Mouse (Mus musculus): ENCODE data around the gene Ripply1. TPM values are rescaled to one million over a fixed set of nuclear protein-coding genes. Genes with fewer than 3 reads are reported as not detected.
"Not testable (repeated sequence)": the region's sequence is repeated elsewhere in the genome, so short reads cannot be mapped to it uniquely, and the experiment has no call there.

The Ripply1 gene
- polyA plus RNA-seq, 1 experiment from 2014 or later: not detected

DNA sequence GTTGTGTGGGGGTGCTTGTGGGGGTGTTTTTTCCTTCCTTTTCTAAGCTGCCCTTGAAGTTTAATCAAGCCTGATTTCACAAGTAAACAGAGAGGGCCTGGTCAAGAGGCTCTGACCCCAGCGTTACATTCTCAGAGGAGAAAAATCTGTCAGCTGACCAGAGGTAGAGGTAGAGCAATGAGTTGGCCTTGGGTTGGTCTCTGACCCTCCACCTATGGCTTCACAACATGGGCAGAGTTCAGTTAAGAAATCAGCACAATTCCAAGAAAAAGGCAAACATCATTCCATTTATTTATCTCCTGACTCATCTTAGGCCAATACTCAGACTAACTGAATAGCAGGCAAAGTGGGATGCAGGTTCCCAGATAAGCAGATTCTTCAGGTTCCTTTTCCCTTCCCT, 3.3 kb downstream of the Ripply1 start:
- Histone ChIP-seq H3K27ac (replicated peaks in 1 of 2; ENCODE audit: control insufficient read depth in 1 of 2, insufficient read depth in 1 of 2, low read depth in 2 of 2, low read length in 2 of 2) (no peak overlapping the region), H3K4me3 (ENCODE audit: control insufficient read depth in 1 of 2, insufficient read depth in 1 of 2, low read depth in 1 of 2, low read length in 2 of 2) (no peak overlapping the region), H3K36me3 (ENCODE audit: control insufficient read depth, insufficient read depth, low read length) (no peaks in the 10 kb centered on the region), H3K9ac (ENCODE audit: low read length) (no peak overlapping the region), H3K4me1 (ENCODE audit: control insufficient read depth in 2 of 2, insufficient read depth in 2 of 2, low read length in 2 of 2) (peaks cover 0 to 13% of the 10 kb centered on the region in 2 experiments; a peak in 2 of 4 replicates), H3K4me2 (ENCODE audit: low read length) (no peak overlapping the region), H3K9me3 (ENCODE audit: control insufficient read depth, low read length) (no peaks in the 10 kb centered on the region), H3K27me3 (ENCODE audit: control insufficient read depth, insufficient read depth, low read length) (no peaks in the 10 kb centered on the region)
- ATAC-seq (ENCODE audit: insufficient number of reproducible peaks, insufficient read depth, low FRiP score, low read depth): no peak
- 83% methylated on average over 1 of the region's 1 CpGs for WGBS

DNA sequence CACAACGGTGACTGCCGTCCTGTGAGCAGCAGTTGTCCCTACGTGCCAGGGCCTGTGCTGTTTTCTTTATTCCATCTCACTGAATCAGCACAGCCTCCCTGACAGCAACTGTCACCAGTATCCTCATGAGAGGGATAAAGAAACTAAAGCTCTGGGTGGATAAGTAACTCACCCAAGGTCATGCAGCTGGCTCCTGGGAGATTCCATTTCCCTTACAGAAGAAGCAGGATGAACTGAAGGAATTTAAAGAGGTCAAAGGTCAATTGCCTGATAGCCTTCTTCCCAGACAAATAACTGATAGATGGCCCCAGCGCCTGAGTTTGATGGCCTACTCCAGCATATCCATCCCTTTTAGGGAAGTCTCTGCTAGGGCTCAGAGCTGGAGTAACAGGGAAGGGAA, 4.8 kb downstream of the Ripply1 start:
- Histone ChIP-seq H3K36me3 (ENCODE audit: control insufficient read depth, insufficient read depth, low read length) (no peaks in the 10 kb centered on the region), H3K4me3 (ENCODE audit: control insufficient read depth in 1 of 2, insufficient read depth in 1 of 2, low read depth in 1 of 2, low read length in 2 of 2) (no peak overlapping the region), H3K4me1 (ENCODE audit: control insufficient read depth in 2 of 2, insufficient read depth in 2 of 2, low read length in 2 of 2) (peaks cover 0 to 10% of the 10 kb centered on the region in 2 experiments; a peak in 2 of 4 replicates), H3K27me3 (ENCODE audit: control insufficient read depth, insufficient read depth, low read length) (no peaks in the 10 kb centered on the region), H3K9ac (ENCODE audit: low read length) (no peak overlapping the region), H3K4me2 (ENCODE audit: low read length) (no peak overlapping the region), H3K9me3 (ENCODE audit: control insufficient read depth, low read length) (no peaks in the 10 kb centered on the region), H3K27ac (replicated peaks in 1 of 2; ENCODE audit: control insufficient read depth in 1 of 2, insufficient read depth in 1 of 2, low read depth in 2 of 2, low read length in 2 of 2) (no peak overlapping the region)
- 50% methylated on average over 4 of the region's 4 CpGs for WGBS
- ATAC-seq (ENCODE audit: insufficient number of reproducible peaks, insufficient read depth, low FRiP score, low read depth): no peak

DNA sequence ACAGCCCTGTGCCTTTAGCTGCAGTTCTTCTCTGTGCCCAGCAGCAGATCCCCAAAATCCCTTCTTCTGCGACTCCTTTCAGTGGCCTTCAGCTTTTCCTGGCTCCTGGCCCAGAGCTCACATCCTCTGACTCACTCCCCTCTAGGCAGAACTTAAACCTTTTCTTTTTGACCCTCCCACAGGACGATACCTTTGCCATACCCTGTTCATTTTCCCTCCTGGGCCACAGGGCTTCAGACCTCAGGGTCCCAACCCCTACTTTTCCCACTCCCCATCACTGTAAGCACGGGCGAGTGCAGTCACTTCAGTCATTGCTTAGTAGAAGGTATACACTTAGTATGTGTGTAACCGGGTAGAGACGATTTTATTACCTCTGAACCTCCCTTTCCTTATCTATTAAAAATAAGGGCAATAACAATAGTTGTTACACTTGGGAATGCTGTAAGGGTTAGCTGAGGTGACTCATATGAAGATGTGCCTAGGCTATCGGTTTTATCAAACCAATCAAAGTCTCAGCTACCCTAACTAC, 7.0 kb downstream of the Ripply1 start:
- Histone ChIP-seq H3K9ac (ENCODE audit: low read length) (no peak overlapping the region), H3K27ac (replicated peaks in 1 of 2; ENCODE audit: control insufficient read depth in 1 of 2, insufficient read depth in 1 of 2, low read depth in 2 of 2, low read length in 2 of 2) (no peak overlapping the region), H3K9me3 (ENCODE audit: control insufficient read depth, low read length) (no peaks in the 10 kb centered on the region), H3K27me3 (ENCODE audit: control insufficient read depth, insufficient read depth, low read length) (no peaks in the 10 kb centered on the region), H3K4me2 (ENCODE audit: low read length) (peak overlapping the region; percentile 48), H3K4me1 (ENCODE audit: control insufficient read depth in 2 of 2, insufficient read depth in 2 of 2, low read length in 2 of 2) (peaks cover 0 to 4% of the 10 kb centered on the region in 2 experiments; a peak in 1 of 4 replicates), H3K36me3 (ENCODE audit: control insufficient read depth, insufficient read depth, low read length) (no peaks in the 10 kb centered on the region), H3K4me3 (ENCODE audit: control insufficient read depth in 1 of 2, insufficient read depth in 1 of 2, low read depth in 1 of 2, low read length in 2 of 2) (no peak overlapping the region)
- 67% methylated on average over 7 of the region's 7 CpGs for WGBS
- no peak for ATAC-seq (ENCODE audit: insufficient number of reproducible peaks, insufficient read depth, low FRiP score, low read depth)

DNA sequence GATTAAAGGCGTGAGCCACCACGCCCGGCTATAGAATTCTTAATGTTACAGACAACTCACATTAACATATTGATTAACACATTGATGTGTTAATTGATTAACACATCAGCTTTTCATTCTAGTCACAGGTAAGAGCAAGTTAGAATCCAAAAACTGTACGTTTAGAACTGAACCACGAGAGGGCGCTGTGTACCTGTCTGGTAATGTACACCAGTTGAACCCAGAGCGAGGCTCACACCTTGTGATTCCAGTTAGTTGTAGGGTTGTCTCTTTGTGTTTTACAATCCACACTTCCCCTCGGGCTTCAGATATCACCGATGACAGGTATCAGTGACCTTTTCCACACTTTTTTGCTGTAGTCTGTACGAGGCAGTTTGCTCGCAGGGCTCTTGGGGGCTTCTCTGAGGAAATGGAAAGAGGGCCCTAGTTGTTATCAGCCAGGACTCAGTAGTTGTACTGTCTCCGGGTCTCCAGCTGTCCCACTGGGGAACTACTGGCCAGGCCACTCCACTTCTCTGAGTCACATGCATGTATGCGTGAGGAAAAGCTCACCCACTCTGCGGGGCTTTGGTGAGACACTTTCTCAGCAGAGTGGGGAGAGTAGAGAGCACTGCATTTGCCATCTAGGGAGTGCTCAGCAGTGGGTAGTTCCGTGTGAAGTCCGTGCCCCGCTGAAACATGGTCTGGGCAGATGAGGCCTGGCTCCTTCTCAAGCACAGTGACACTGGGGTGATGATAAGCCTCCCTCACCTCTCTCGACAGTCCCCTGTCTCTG, 7.7 kb downstream of the Ripply1 start:
- Histone ChIP-seq H3K27me3 (ENCODE audit: control insufficient read depth, insufficient read depth, low read length) (no peaks in the 10 kb centered on the region), H3K4me2 (ENCODE audit: low read length) (peak overlapping the region; percentile 48), H3K9ac (ENCODE audit: low read length) (no peak overlapping the region), H3K27ac (replicated peaks in 1 of 2; ENCODE audit: control insufficient read depth in 1 of 2, insufficient read depth in 1 of 2, low read depth in 2 of 2, low read length in 2 of 2) (no peak overlapping the region), H3K4me1 (ENCODE audit: control insufficient read depth in 2 of 2, insufficient read depth in 2 of 2, low read length in 2 of 2) (peaks cover 0 to 4% of the 10 kb centered on the region in 2 experiments; a peak in 1 of 4 replicates), H3K4me3 (ENCODE audit: control insufficient read depth in 1 of 2, insufficient read depth in 1 of 2, low read depth in 1 of 2, low read length in 2 of 2) (peak overlapping the region in 1 of 2 experiments; percentile 0; a peak in 1 of 4 replicates), H3K9me3 (ENCODE audit: control insufficient read depth, low read length) (no peaks in the 10 kb centered on the region), H3K36me3 (ENCODE audit: control insufficient read depth, insufficient read depth, low read length) (no peaks in the 10 kb centered on the region)
- no peak for ATAC-seq (ENCODE audit: insufficient number of reproducible peaks, insufficient read depth, low FRiP score, low read depth)
- 24% methylated on average over 18 of the region's 18 CpGs for WGBS

DNA sequence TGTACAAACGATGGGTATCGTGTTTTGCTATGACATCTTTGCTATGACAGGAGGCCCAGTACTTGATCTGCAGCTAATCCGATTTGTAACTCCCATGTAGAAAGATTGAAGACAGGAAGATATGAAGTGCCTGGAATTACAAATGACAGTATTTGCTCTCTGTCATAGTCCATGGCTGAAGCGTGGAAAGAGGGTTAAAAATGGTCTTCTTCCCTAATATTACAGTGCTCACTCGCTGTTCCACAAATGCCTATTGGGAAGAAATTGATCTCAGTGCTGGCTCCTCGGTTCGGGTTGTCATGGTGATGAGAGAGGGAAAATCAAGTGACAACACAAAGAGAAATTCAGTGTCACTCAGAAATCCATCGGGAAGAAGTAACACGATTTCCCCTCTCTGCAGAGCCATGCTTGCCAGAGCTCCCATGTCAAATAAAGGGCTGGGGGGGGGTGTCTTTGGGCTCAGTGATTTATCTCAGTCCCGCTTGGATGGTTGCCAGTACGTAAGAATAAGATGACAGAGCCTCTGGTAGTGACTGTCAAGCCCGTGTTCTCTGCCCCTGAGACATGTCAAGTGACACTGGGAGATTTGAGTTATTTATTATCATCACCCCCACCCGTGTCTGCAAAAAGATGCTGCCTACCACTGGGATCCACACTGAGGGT, 12.0 kb downstream of the Ripply1 start:
- no peak overlapping the region for H3K27ac ChIP-seq (replicated peaks in 1 of 2; ENCODE audit: control insufficient read depth in 1 of 2, insufficient read depth in 1 of 2, low read depth in 2 of 2, low read length in 2 of 2)
- H3K9ac ChIP-seq (ENCODE audit: low read length): no peak overlapping the region
- H3K4me3 ChIP-seq (ENCODE audit: control insufficient read depth in 1 of 2, insufficient read depth in 1 of 2, low read depth in 1 of 2, low read length in 2 of 2): no peak overlapping the region
- H3K4me2 ChIP-seq (ENCODE audit: low read length): no peak overlapping the region
- 61% methylated on average over 13 of the region's 13 CpGs for WGBS
- peaks cover 0 to 4% of the 10 kb centered on the region in 2 experiments; a peak in 1 of 4 replicates for H3K4me1 ChIP-seq (ENCODE audit: control insufficient read depth in 2 of 2, insufficient read depth in 2 of 2, low read length in 2 of 2)
- H3K27me3 ChIP-seq (ENCODE audit: control insufficient read depth, insufficient read depth, low read length): no peaks in the 10 kb centered on the region
- no peak for ATAC-seq (ENCODE audit: insufficient number of reproducible peaks, insufficient read depth, low FRiP score, low read depth)
- H3K36me3 ChIP-seq (ENCODE audit: control insufficient read depth, insufficient read depth, low read length): no peaks in the 10 kb centered on the region
- no peaks in the 10 kb centered on the region for H3K9me3 ChIP-seq (ENCODE audit: control insufficient read depth, low read length)

DNA sequence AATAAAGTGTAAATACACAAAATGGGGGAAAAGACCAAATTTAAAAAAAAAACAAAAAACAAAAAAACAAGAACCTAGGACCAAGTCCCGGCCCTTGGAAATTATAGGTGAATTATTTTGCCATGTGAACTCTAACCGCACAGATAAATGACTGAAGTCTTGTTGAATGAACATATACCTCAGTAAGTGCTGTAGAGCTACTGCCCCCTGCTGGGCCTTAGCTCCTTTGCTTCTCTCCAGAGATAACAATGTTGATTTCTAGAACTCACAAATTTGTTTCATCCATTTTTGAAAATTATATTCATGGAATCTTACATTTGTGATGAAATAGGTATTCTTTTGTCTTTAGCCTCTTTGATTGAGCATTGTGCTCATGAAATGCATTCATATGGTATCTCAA, 19.6 kb downstream of the Ripply1 start:
- 61% methylated on average over 2 of the region's 2 CpGs for WGBS
- H3K4me2 ChIP-seq (ENCODE audit: low read length): no peak overlapping the region

DNA sequence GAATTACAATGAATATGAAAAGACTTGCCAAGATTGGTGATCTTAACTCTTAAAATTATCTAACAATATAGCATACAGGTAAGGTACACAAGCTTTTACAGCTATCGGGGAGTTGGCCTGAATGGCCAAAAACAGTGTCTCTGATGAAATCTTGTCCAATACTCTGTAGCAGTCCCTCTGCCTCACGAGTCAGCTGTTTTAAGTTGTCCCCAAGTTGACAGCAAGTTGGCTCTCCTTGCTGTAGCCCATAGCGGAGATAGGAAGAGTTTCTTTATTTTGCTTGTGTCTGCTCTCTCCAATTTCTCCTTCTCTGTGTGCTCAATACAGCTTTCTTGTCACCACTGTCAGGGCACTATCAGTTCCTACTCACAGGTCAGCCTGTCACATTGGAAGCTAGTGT, 23.5 kb downstream of the Ripply1 start:
- H3K4me3 ChIP-seq (ENCODE audit: control insufficient read depth in 1 of 2, insufficient read depth in 1 of 2, low read depth in 1 of 2, low read length in 2 of 2); H3K27me3 ChIP-seq (ENCODE audit: control insufficient read depth, insufficient read depth, low read length); H3K9me3 ChIP-seq (ENCODE audit: control insufficient read depth, low read length); H3K4me1 ChIP-seq (ENCODE audit: control insufficient read depth in 2 of 2, insufficient read depth in 2 of 2, low read length in 2 of 2); ATAC-seq (ENCODE audit: insufficient number of reproducible peaks, insufficient read depth, low FRiP score, low read depth); H3K4me2 ChIP-seq (ENCODE audit: low read length); H3K27ac ChIP-seq (replicated peaks in 1 of 2; ENCODE audit: control insufficient read depth in 1 of 2, insufficient read depth in 1 of 2, low read depth in 2 of 2, low read length in 2 of 2); H3K9ac ChIP-seq (ENCODE audit: low read length); H3K36me3 ChIP-seq (ENCODE audit: control insufficient read depth, insufficient read depth, low read length): not testable (repeated sequence)
- 55% methylated on average over 3 of the region's 3 CpGs for WGBS

More for the DNA sequence above, 19.6 kb downstream of the Ripply1 start:
- Histone ChIP-seq H3K4me1 (ENCODE audit: control insufficient read depth in 2 of 2, insufficient read depth in 2 of 2, low read length in 2 of 2) (no peaks in the 10 kb centered on the region), H3K27ac (replicated peaks in 1 of 2; ENCODE audit: control insufficient read depth in 1 of 2, insufficient read depth in 1 of 2, low read depth in 2 of 2, low read length in 2 of 2) (no peak overlapping the region), H3K36me3 (ENCODE audit: control insufficient read depth, insufficient read depth, low read length) (no peaks in the 10 kb centered on the region), H3K27me3 (ENCODE audit: control insufficient read depth, insufficient read depth, low read length) (no peaks in the 10 kb centered on the region), H3K9ac (ENCODE audit: low read length) (no peak overlapping the region), H3K4me3 (ENCODE audit: control insufficient read depth in 1 of 2, insufficient read depth in 1 of 2, low read depth in 1 of 2, low read length in 2 of 2) (no peak overlapping the region), H3K9me3 (ENCODE audit: control insufficient read depth, low read length) (no peaks in the 10 kb centered on the region)
- ATAC-seq (ENCODE audit: insufficient number of reproducible peaks, insufficient read depth, low FRiP score, low read depth): no peak

Measured in heart, embryonic 14.5 days (tissue).